Mouse (Mus musculus): ENCODE measurements around the gene Rcor1.
"Not testable (repeated sequence)": the region's sequence is repeated elsewhere in the genome, so short reads cannot be mapped to it uniquely, and the experiment has no call there.

Rcor1 gene

GRCm38 (mm10) chr12:111067816-111068215 lies 28.7 kb downstream of the Rcor1 start:
- no peak for DNase-seq (ENCODE audit: low spot score in 2 of 2)

DNA sequence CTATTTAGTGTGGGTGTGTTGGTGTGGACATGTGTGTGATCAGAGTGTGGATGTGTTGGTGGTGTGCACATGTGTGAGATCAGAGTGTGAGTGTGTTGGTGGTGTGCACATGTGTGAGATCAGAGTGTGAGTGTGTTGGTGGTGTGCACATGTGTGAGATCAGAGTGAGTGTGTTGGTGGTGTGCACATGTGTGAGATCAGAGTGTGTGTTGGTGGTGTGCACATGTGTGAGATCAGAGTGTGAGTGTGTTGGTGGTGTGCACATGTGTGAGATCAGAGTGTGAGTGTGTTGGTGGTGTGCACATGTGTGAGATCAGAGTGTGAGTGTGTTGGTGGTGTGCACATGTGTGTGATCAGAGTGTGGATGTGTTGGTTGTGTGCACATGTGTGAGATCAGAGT lies 30.1 kb downstream of the Rcor1 start:
- DNase-seq (ENCODE audit: low spot score in 2 of 2), result not testable (repeated sequence)

DNA sequence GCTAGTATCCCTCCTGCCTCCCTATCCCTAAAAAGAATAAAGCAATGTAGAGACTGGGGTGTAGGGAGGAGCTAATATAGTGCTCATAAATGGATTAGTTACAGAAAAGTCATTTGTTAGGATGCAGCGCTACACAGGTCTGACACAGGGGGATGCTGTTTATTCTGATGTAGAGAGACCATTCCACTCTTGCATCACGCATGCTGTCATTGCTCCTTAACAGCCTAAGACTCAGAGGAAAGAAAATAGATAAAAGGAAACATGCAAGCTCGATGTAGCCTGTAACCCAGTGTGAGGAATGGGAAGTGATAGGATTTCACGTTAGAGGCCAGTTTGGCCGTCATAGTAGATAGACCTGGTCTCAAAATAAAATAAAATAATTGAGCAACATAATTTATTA lies 31.9 kb downstream of the Rcor1 start:
- DNase-seq (ENCODE audit: low spot score in 2 of 2), result no peak

DNA sequence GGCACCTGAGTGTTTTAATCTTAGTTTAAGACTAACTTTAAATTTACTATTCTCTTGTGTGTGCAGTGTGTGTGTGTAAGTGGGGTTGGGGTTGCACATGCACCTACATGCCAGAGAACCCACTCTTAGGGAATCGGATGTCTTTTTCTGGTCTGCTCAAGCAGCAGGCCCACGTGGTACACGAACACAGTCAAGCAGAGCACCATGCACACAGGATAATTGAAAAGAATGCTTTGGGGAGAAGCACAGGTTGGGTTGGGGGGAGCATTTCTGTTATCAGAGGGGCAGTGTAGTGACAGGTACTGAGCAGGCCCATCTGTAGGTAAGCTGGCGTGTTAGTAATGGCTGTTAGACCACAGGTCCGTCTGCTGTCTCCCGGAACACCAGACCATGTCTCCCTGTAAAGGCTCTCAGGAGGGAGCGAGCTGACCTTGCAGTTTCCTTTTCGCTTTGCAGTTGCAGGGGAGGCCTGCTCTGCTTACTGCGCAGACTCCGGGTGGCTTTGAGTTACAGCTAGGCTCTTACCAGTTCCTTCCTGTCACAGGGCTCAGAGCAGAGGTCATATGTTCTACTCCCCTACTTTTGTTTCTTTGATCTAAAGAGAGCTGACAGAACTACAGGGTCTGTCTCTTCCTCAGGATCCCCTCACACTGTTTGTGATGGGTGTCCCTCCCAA lies 32.5 kb downstream of the Rcor1 start:
- peak in 1 of 2 experiments; percentile 56 for DNase-seq (ENCODE audit: low spot score in 2 of 2)

DNA sequence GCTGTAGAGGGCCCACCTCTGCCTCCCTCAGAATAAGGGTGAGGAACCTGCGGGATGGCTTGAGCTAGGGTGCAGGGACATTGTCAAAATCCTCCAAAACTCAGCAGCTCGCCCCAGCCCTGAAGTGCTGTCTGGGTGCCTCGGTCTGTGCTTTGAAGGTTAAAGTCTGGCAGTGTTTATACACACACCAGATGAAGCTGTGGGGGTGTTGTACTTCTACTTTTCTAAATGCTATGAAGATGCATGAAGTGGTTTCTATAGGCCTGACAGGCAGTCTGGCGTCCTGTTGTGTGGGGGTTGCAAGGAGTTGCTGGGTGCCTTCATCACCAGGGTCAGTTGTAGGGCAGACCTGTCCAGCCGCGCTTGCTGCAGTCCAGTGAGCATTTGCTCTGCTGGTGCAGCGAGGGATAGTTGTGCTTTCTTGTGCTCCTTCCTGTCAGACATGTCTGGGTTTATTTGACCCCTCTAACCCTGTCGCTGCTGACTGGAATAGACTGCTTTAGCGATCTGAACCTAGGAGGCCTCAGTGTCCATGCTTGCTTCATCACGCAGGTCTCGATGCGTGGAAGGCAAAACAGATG lies 37.3 kb downstream of the Rcor1 start:
- DNase-seq (ENCODE audit: low spot score in 2 of 2), result no peak

GRCm38 (mm10) chr12:111085579-111085978 lies 46.4 kb downstream of the Rcor1 start:
- no peak for DNase-seq (ENCODE audit: low spot score in 2 of 2)

GRCm38 (mm10) chr12:111087066-111087465 lies 47.9 kb downstream of the Rcor1 start:
- no peak for DNase-seq (ENCODE audit: low spot score in 2 of 2)

GRCm38 (mm10) chr12:111088186-111088585 lies 49.0 kb downstream of the Rcor1 start:
- DNase-seq (ENCODE audit: low spot score in 2 of 2), result peak; percentile 84 to 88

GRCm38 (mm10) chr12:111088731-111089141 lies 49.6 kb downstream of the Rcor1 start:
- DNase-seq (ENCODE audit: low spot score in 2 of 2), result peak in 1 of 2 experiments; percentile 53

DNA sequence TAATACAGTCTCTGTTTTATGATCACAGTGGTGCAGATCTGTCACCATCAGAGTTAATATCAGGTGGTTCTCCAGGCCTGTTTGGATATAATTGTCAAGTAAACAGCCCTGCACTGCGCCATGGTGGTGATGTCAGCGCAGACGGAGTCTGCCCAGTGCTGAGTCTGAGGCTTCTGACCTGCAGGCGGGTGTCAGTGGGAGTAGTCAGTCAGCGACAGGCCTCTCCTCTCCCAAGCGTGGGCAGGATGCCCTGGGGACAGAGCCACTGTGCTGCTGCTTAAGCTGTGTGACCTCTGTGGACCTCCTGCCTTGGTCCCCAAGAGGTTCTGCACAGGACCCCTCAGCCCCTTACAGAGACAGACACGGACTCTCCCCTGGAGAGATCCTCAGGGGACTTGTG lies 50.0 kb downstream of the Rcor1 start:
- peak in 1 of 2 experiments; percentile 49 for DNase-seq (ENCODE audit: low spot score in 2 of 2)

DNA sequence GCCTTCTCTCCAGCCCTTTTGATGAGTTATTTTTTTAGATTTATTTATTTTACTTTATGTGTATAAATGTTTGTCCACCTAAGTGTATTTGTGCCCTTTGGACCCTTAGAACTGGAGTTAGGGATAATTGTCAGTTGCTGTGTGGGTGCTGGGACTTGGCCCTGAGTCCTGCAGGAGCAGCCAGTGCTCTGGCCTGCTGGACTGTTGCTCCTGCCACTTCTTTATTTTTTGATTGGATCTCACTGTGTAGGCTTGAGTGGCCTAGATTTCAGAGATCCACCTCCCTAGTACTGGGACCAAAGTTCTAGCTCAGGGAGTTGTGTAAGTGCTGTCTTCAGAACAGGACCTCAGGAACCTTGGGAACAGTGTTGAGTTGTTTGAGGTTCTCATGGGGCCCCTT lies 51.6 kb downstream of the Rcor1 start:
- DNase-seq (ENCODE audit: low spot score in 2 of 2), result no peak

GRCm38 (mm10) chr12:111091981-111092380 lies 52.8 kb downstream of the Rcor1 start:
- DNase-seq (ENCODE audit: low spot score in 2 of 2), result no peak

- no peak for DNase-seq (ENCODE audit: low spot score in 2 of 2)
Measured at GRCm38 (mm10) chr12:111094073-111094472, 54.9 kb downstream of the Rcor1 start.

DNA sequence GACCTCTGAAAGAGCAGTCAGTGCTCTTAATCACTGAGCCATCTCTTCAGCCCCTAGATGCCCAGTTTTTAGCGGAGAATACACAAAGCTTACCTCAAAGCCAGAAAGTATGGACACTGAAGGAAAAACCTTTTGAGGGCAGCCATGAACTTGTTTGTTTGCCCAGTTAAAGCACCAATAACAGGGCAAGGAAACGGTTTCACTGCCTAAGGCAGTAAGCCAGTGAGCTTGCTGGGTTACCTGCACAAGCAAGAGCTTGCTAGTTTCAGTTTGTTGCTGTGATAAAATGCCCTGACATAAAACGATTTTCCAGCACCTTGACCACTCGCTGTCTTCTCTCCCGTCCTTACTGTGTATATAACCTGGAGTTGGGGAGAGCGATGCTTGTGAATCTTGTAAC lies 55.9 kb downstream of the Rcor1 start:
- DNase-seq (ENCODE audit: low spot score in 2 of 2), result no peak

- no peak for DNase-seq (ENCODE audit: low spot score in 2 of 2)
Measured at GRCm38 (mm10) chr12:111096249-111096648, 57.1 kb downstream of the Rcor1 start.

DNA sequence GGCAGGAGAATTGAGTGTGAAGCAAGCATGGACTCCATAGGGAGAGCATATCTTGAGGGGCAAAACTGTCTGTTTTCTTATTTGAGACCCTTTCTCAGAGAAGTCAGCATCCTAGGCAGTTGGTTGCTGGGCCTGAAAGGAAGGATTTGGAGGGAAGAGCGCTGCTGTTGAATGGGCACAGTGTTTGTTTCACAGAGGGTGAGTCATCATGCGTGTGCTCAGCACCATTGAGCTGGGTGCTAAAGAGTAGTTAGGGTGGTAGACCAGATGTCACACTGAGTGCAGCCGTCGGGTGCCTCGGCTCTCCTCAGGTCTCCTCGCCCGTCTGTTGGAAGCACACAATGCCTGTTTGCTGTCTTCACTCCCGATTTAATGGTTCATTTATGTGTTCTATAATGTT lies 57.9 kb downstream of the Rcor1 start:
- DNase-seq (ENCODE audit: low spot score in 2 of 2), result no peak

- no peak for DNase-seq (ENCODE audit: low spot score in 2 of 2)
Measured at GRCm38 (mm10) chr12:111111176-111111575, 72.0 kb downstream of the Rcor1 start.

DNA sequence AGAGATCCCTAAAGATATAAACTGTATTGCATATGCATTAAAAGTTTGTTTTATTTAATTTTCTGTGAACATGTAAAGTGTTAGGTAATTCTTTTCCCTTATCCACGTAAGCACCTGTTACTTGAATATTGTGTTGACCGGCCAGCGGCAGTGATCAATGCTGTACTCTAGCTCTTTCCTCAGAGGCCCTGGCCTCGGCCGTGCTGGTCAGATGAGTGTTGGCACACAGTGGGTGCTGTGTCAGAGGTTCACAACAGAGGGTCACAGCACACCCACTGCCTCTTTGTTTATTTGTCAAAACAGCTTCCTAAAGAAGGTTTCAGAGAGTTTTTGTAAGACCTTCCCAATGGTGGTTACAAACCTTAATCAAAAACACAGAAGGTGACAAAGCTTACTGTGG lies 75.4 kb downstream of the Rcor1 start:
- DNase-seq (ENCODE audit: low spot score in 2 of 2), result no peak

GRCm38 (mm10) chr12:111119506-111120085 lies 80.4 kb downstream of the Rcor1 start:
- no peak for DNase-seq (ENCODE audit: low spot score in 2 of 2)

- no peak for DNase-seq (ENCODE audit: low spot score in 2 of 2)
Measured at GRCm38 (mm10) chr12:111120976-111121645, 82.0 kb downstream of the Rcor1 start.

DNA sequence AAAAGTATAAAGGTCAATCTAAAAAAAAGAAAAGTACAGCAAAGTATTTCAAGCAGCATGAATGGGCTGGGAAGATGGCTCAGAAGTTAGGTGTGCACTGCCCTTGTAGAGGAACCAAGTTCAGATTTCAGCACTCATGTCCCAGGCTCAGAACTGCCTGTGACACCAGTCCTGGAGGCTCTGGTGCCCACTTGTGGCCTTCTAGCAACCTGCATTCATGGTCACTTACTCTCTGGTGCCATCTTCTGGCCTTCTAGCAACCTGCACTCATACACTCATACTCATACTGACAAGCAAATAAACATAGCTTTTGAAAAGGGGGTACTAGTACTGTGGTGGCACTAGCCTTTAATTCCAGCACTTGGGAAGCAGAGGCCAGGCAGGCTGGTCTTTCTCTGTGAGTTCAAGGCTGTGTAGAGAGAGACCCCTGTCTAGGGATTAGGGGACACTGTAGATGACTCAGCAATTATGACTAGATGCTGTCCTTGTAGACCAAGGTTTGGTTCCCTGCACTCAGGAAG lies 83.2 kb downstream of the Rcor1 start:
- no peak for DNase-seq (ENCODE audit: low spot score in 2 of 2)

DNA sequence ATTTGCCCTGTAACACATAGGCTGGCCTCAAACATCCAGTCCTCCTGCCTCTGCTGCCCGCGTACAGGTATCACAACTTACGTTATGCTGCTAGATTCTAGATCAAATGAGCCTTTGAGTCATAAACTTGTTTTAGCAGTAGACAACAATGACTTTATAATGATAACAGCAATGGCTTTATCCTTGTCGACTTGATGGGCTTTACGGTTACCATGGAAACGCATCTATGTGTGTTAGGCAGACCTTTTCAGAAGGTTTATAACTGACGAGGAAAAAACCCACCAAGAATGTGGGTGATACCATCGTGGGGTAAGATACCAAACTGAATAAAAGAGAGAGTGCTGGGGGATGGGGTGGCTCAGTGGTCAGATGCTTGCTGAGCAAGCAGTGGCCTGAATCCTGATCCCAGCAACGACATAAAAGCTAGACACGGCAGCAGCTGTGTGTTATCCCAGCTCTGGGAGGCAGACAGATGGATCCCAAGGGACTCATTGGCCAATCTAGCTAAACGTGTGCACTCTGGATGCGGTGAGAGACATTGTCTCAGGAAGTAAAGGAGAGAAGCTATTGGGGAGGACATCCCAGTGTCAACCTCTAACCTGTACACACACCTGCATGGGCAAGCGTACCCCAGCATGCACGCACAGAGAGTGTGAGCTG lies 85.6 kb downstream of the Rcor1 start:
- DNase-seq (ENCODE audit: low spot score in 2 of 2), result no peak
